Mouse (Mus musculus) midbrain, embryonic 15.5 days (tissue): ENCODE results near the gene Zfp81. TPM values are rescaled to one million over a fixed set of nuclear protein-coding genes. Genes with fewer than 3 reads are reported as not detected.
"Not testable (repeated sequence)": the region's sequence is repeated elsewhere in the genome, so short reads cannot be mapped to it uniquely, and the experiment has no call there.

Source experiments
- ATAC-seq: fragments of 200-750 bp; cut with Nextera tagmentation; replicated peaks from 2 replicates; pipeline ENCODE4 v1.8.0; 2017; ENCODE audit warnings: moderate TSS enrichment
- H3K27ac ChIP-seq: fragments of 300-500 bp; sonication (generic); 2 replicates; pipeline ENCODE4 v1.5.1; 2015; ENCODE audit warnings: mild to moderate bottlenecking, inconsistent platforms
- H3K27me3 ChIP-seq: fragments of 300-500 bp; sonication (generic); replicated peaks from 2 replicates; pipeline ENCODE4 v1.6.1; 2015; ENCODE audit warnings: inconsistent platforms
- H3K36me3 ChIP-seq: fragments of 300-500 bp; sonication (generic); replicated peaks from 2 replicates; pipeline ENCODE4 v1.6.1; 2015; ENCODE audit warnings: inconsistent platforms
- H3K4me1 ChIP-seq: fragments of 300-500 bp; sonication (generic); 2 replicates; pipeline ENCODE4 v1.6.1; 2015; ENCODE audit warnings: inconsistent platforms
- H3K4me2 ChIP-seq: fragments of 300-500 bp; sonication (generic); 2 replicates; pipeline ENCODE4 v1.6.1; 2015; ENCODE audit warnings: inconsistent platforms, mild to moderate bottlenecking, moderate library complexity
- H3K4me3 ChIP-seq: fragments of 300-500 bp; sonication (generic); 2 replicates; pipeline ENCODE4 v1.5.1; 2015; ENCODE audit warnings: mild to moderate bottlenecking, inconsistent platforms
- H3K9ac ChIP-seq: fragments of 300-500 bp; sonication (generic); 2 replicates; pipeline ENCODE4 v1.6.1; 2015; ENCODE audit warnings: mild to moderate bottlenecking, inconsistent platforms
- H3K9me3 ChIP-seq: fragments of 300-500 bp; sonication (generic); 2 replicates; pipeline ENCODE4 v1.6.1; 2016; ENCODE audit warnings: inconsistent platforms
- WGBS: fragments of 180-500 bp; shearing (Covaris S2); methylation state at CpG from one replicate; pipeline ENCODE4 v1.1.7; 2015; ENCODE audit warnings: mixed read lengths; 5-methylcytosine and 5-hydroxymethylcytosine counted together
- polyA plus RNA-seq: library from polyadenylated mRNA; unstranded; fragments of >200 nt; fragmentation: Nextera tagmentation; extraction: Ambion mirVana; gene quantifications from 2 replicates; pipeline ENCODE4 v1.2.1, GENCODE M21; 2015

Gene Zfp81
- 14.9 and 16.1 TPM in 2 replicates for polyA plus RNA-seq

DNA sequence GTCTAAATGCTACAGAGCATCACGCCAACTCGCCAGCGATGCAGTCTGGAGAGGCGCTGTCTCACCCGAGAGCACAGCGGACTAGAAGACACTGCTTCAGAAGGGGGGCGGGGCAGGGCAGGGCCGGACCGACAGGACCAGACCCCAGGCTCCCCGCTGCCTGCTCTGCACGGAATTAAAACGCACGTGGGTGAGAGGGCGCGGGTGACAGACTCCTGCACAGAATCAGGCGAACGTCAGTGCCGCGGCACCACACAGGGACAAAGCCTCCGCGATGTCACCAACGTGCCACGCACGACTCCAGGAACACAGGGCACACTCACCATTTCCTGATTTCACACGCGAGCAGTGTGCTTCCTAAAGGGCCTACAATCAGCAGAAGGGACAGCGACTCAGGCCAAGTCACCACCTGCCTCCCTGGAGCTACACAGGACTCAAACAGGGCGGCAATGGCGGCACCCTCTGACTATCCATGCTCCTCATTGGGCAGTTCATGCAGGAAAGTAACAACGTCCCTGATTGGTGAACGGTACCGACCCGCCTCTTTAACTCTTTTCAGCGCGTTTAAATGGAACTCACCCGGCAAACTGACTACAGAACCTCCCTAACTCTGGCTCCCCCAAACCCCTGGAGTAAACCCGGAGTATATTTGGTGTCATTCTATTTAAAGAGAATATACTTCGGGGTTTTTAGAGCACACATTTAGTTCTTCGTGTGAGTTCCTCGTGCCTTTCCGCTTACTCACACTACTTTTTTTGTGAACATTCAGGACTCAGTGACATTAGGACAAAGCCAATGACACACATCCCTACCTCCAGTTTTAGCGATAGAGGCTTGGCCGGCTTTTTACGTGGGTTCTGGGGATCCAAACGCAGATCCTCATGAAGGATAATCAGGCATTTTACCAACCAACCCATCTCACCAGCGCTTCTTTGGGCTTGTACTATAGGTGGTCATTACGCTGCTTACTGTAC lies at the start of gene Zfp81:
Gene Zfp81, minus strand, starts transcription at position 468 of the 974 bp plus-strand sequence.
- H3K9ac ChIP-seq = peak within 1 kb of the TSS; percentile 78
- H3K36me3 ChIP-seq = no peaks in the 10 kb centered on the region
- no peaks in the 10 kb centered on the region for H3K27me3 ChIP-seq
- H3K4me3 ChIP-seq = peak within 1 kb of the TSS; percentile 91
- H3K4me1 ChIP-seq = peaks cover 12% of the 10 kb centered on the region
- peak within 1 kb of the TSS; percentile 72 for H3K4me2 ChIP-seq
- H3K9me3 ChIP-seq = no peaks in the 10 kb centered on the region
- peak; percentile 100 for ATAC-seq
- 4% methylated on average over 47 of the region's 47 CpGs for WGBS
- peak within 1 kb of the TSS; percentile 90 for H3K27ac ChIP-seq

DNA sequence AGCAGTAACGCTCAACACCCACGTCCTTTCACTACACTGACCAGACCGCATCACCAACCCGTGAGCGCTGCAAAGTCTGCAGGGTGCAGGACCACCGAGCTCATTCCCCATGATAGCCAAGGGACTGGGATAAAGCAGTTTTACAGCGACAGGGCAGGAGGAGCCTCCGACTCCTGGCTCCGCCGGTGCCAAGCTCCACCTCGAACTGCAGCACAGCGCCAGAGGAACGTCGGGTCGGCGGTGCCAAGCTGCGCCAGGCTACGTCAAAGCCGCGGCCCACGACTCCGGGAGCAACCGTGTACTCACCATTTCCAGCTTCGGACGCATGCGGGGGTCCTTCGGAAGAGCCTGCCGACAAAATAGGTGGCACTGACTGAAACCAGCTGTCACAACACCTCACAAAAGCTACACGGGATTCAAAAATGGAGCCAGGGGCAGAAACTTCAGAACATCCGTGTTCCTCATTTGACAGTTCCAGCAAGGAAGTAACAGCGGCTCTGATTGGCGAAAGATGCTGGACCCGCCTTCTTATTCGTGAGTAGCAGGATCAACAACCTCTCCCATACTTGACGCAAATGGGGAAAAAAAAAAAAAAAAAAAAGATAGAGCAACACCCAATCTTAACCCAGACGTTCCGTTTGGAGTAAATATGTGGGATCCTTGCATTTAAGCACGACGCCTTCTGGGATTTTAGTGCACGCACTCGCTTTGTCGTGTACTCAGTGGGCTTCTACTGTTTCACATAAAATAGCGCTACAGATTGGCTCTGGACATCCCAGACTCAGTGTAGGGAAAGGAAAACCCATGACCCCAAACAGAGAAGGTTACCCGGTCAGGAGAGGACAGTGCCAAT lies 35.7 kb upstream of the Zfp81 start, which contains the start of gene Zfp101:
Gene Zfp101, minus strand, starts transcription at position 460 of the 853 bp plus-strand sequence.
- Histone ChIP-seq H3K4me1 (peaks cover 14% of the 10 kb centered on the region), H3K27ac (peak within 1 kb of the TSS; percentile 80), H3K36me3 (no peaks in the 10 kb centered on the region), H3K9me3 (no peaks in the 10 kb centered on the region), H3K4me3 (peak within 1 kb of the TSS; percentile 73), H3K9ac (peak within 1 kb of the TSS; percentile 56), H3K27me3 (no peaks in the 10 kb centered on the region), H3K4me2 (peak within 1 kb of the TSS; percentile 53)
- ATAC-seq = peak; percentile 100
- WGBS = 2% methylated on average over 44 of the region's 44 CpGs

GRCm38 (mm10) chr17:33392271-33392670 lies 33.6 kb upstream of the Zfp81 start:
- no peak for ATAC-seq
- 95% methylated on average over 5 of the region's 5 CpGs for WGBS
- H3K4me3 ChIP-seq = no peak overlapping the region
- H3K9me3 ChIP-seq = no peaks in the 10 kb centered on the region
- H3K27ac ChIP-seq = no peak overlapping the region
- H3K27me3 ChIP-seq = no peaks in the 10 kb centered on the region
- H3K4me1 ChIP-seq = peaks cover 14% of the 10 kb centered on the region
- H3K36me3 ChIP-seq = no peaks in the 10 kb centered on the region
- H3K4me2 ChIP-seq = no peak overlapping the region
- no peak overlapping the region for H3K9ac ChIP-seq

DNA sequence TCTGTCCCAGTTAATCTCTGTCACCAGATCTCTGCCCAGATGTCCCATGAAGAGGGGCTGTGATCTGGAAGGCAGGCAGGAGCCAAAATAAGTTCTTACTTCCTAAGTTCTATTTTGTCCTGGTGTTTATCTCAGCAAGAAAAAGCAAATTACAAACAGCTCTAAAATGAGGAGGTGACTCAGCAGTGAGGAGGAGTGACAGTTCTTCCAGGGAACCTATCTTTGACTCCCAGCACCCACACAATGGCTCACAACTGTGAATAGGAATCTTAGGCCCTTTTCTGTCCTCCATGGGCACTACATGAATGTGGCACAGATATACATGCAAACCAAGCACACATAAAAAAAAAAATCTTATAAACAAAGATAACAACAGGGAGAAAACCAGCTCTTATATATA lies 27.0 kb upstream of the Zfp81 start:
- no peaks in the 10 kb centered on the region for H3K9me3 ChIP-seq
- no peak overlapping the region for H3K4me2 ChIP-seq
- H3K27me3 ChIP-seq = no peaks in the 10 kb centered on the region
- no peak for ATAC-seq
- H3K9ac ChIP-seq = no peak overlapping the region
- no peak overlapping the region for H3K27ac ChIP-seq
- H3K4me3 ChIP-seq = no peak overlapping the region
- H3K4me1 ChIP-seq = no peaks in the 10 kb centered on the region
- peaks cover 41% of the 10 kb centered on the region for H3K36me3 ChIP-seq

- no peak overlapping the region for H3K4me3 ChIP-seq
- WGBS = 82% methylated on average over 3 of the region's 3 CpGs
- no peaks in the 10 kb centered on the region for H3K36me3 ChIP-seq
- H3K4me2 ChIP-seq = no peak overlapping the region
- H3K9ac ChIP-seq = no peak overlapping the region
- no peak for ATAC-seq
- no peaks in the 10 kb centered on the region for H3K27me3 ChIP-seq
- no peaks in the 10 kb centered on the region for H3K4me1 ChIP-seq
- no peak overlapping the region for H3K27ac ChIP-seq
- H3K9me3 ChIP-seq = no peaks in the 10 kb centered on the region
Measured at GRCm38 (mm10) chr17:33372795-33373194, 14.1 kb upstream of the Zfp81 start.

GRCm38 (mm10) chr17:33352981-33353380 lies 5.7 kb downstream of the Zfp81 start:
- ATAC-seq = no peak
- no peak overlapping the region for H3K4me3 ChIP-seq
- WGBS = 93% methylated on average over 1 of the region's 1 CpGs

GRCm38 (mm10) chr17:33289876-33290149 lies 68.9 kb downstream of the Zfp81 start:
- H3K4me2 ChIP-seq, H3K27me3 ChIP-seq, H3K27ac ChIP-seq, ATAC-seq, H3K9ac ChIP-seq, H3K9me3 ChIP-seq, H3K4me1 ChIP-seq, H3K36me3 ChIP-seq, H3K4me3 ChIP-seq: not testable (repeated sequence)
- no CpG with 5 or more reads among the region's 9 CpGs for WGBS

More at GRCm38 (mm10) chr17:33352981-33353380, 5.7 kb downstream of the Zfp81 start:
- Histone ChIP-seq H3K4me2 (no peak overlapping the region), H3K36me3 (no peaks in the 10 kb centered on the region), H3K9me3 (peaks cover 15% of the 10 kb centered on the region; the same call in 1 of the 2 replicates), H3K27me3 (no peaks in the 10 kb centered on the region), H3K4me1 (peaks cover 6% of the 10 kb centered on the region), H3K27ac (no peak overlapping the region), H3K9ac (no peak overlapping the region)

DNA sequence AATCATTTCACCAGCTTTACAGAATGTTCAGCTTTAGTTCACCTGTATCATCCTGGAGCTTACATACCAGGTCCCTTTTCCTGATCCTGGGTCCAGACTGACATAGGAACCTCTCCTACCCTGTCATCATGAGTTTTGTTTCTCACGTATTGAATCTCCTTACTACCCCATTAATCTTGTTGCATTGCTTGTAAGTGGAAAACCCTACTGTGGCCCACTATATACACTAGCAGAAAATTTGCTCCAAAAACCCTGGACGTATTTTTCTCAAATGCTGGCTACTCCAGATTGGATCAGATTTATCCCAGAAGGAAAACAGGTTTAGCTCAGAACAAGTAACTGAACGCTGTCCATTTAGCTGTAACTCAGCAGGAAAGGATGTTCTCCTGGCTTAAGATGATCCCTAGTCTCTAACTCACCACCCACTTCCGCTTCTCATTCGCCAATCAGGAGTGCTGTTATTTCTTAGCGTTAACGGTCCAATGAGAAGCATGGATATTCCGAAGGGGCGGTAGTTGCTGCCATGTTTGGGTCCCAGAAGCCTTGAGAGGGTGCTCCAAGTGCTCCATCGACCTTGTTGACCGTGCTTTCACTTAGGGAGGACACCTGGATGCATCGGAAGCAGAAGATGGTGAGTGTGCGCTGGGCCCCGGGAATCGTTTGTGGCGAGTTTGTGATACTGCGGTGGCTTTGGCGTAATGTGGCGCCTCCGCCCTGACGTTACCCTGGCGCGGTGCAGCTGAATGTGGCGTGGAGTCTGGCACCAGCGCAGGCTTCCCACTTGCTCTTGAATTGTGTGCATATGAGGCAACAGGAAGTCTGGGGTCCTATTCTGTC lies 69.4 kb downstream of the Zfp81 start, which contains the start of gene Zfp955b:
Gene Zfp955b, plus strand, starts transcription at position 506 of the 837 bp plus-strand sequence.
- no CpG with 5 or more reads among the region's 25 CpGs for WGBS

More for the DNA sequence above, 69.4 kb downstream of the Zfp81 start, which contains the start of gene Zfp955b:
- H3K27me3 ChIP-seq, H3K9me3 ChIP-seq, H3K27ac ChIP-seq, H3K36me3 ChIP-seq, H3K4me3 ChIP-seq, H3K9ac ChIP-seq, H3K4me1 ChIP-seq: not testable (repeated sequence)
- ATAC-seq = peak; percentile 100
- peak within 1 kb of the TSS; percentile 32; the same call in 1 of the 2 replicates for H3K4me2 ChIP-seq

Other genes with a start within 250 kb of the Zfp81 start
- gene Morc2b, start 219.2 kb downstream of the Zfp81 start, polyA plus RNA-seq = 0.34 and 0.50 TPM in 2 replicates
- not detected in 2 replicates for gene Olfr55, start 190.4 kb downstream of the Zfp81 start, polyA plus RNA-seq
- gene Olfr239, start 167.6 kb downstream of the Zfp81 start, polyA plus RNA-seq = 0.12 TPM in 1 of 2 replicates, not detected in the other
- not detected in 2 replicates for gene Olfr1564, start 137.2 kb downstream of the Zfp81 start, polyA plus RNA-seq
- 25.7 and 28.0 TPM in 2 replicates for gene Zfp955a, start 103.7 kb downstream of the Zfp81 start, polyA plus RNA-seq
- gene Olfr63, start 94.2 kb downstream of the Zfp81 start, polyA plus RNA-seq = 0.04 TPM in 2 replicates
- 21.5 TPM in 2 replicates for gene Zfp955b, start 69.3 kb downstream of the Zfp81 start, polyA plus RNA-seq
- 12.2 and 13.5 TPM in 2 replicates for gene Zfp101, start 35.8 kb upstream of the Zfp81 start, polyA plus RNA-seq
- not detected in 2 replicates for gene Actl9, start 74.0 kb upstream of the Zfp81 start, polyA plus RNA-seq
- 67.7 and 69.7 TPM in 2 replicates for gene Adamts10, start 165.3 kb upstream of the Zfp81 start, polyA plus RNA-seq
- 1.5 and 1.9 TPM in 2 replicates for gene Myo1f, start 196.8 kb upstream of the Zfp81 start, polyA plus RNA-seq